Mouse (Mus musculus): ENCODE measurements around the gene Cacnb2.

Gene Cacnb2

GRCm38 (mm10) chr2:14996036-14996435 lies 393.1 kb downstream of the Cacnb2 start:
- no peak for DNase-seq

GRCm38 (mm10) chr2:14997836-14998235 lies 394.9 kb downstream of the Cacnb2 start:
- no peak for DNase-seq

GRCm38 (mm10) chr2:15007531-15007930 lies 404.6 kb downstream of the Cacnb2 start:
- DNase-seq = no peak

GRCm38 (mm10) chr2:15008072-15008471 lies 405.2 kb downstream of the Cacnb2 start:
- no peak for DNase-seq

- no peak for DNase-seq
Observed at GRCm38 (mm10) chr2:15026817-15027216, 423.9 kb downstream of the Cacnb2 start.

GRCm38 (mm10) chr2:15027816-15028215 lies 424.9 kb downstream of the Cacnb2 start:
- no peak for DNase-seq
